Mouse (Mus musculus): ENCODE data around the gene Gpr137b. TPM values are rescaled to one million over a fixed set of nuclear protein-coding genes. Genes with fewer than 3 reads are reported as not detected.
"Not testable (repeated sequence)": the region's sequence is repeated elsewhere in the genome, so short reads cannot be mapped to it uniquely, and the experiment has no call there.

Gpr137b gene
- polyA plus RNA-seq, 1 experiment from 2014 or later = 3.6 TPM

GRCm38 (mm10) chr13:13352113-13352512, 41.7 kb downstream of the Gpr137b start:
- H3K9me3 ChIP-seq (ENCODE audit: low read length); H3K9ac ChIP-seq (replicated peaks); H3K27me3 ChIP-seq (ENCODE audit: insufficient read depth, low read length); ATAC-seq; H3K4me1 ChIP-seq (ENCODE audit: insufficient read depth); H3K4me2 ChIP-seq (ENCODE audit: low read depth, low read length); H3K4me3 ChIP-seq (ENCODE audit: low read depth, low read length); H3K27ac ChIP-seq (ENCODE audit: low read depth); DNase-seq; H3K36me3 ChIP-seq (replicated peaks; ENCODE audit: insufficient read depth, low read length): not testable (repeated sequence)
- WGBS (ENCODE audit: insufficient replicate concordance) = 58% methylated on average over 4 of the region's 4 CpGs

- WGBS (ENCODE audit: insufficient replicate concordance) = 80% methylated on average over 7 of the region's 7 CpGs
- not testable (repeated sequence) for H3K27me3 ChIP-seq (ENCODE audit: insufficient read depth, low read length); H3K4me1 ChIP-seq (ENCODE audit: insufficient read depth); H3K9me3 ChIP-seq (ENCODE audit: low read length); H3K27ac ChIP-seq (ENCODE audit: low read depth); H3K4me2 ChIP-seq (ENCODE audit: low read depth, low read length); H3K9ac ChIP-seq (replicated peaks); DNase-seq; H3K36me3 ChIP-seq (replicated peaks; ENCODE audit: insufficient read depth, low read length); ATAC-seq; H3K4me3 ChIP-seq (ENCODE audit: low read depth, low read length)
Measured at GRCm38 (mm10) chr13:13350681-13351080, 43.1 kb downstream of the Gpr137b start.

- WGBS (ENCODE audit: insufficient replicate concordance) = 52% methylated on average over 4 of the region's 4 CpGs
- Histone ChIP-seq H3K4me2 (ENCODE audit: low read depth, low read length) (no peak overlapping the region), H3K27ac (ENCODE audit: low read depth) (no peak overlapping the region), H3K4me1 (ENCODE audit: insufficient read depth) (no peaks in the 10 kb centered on the region), H3K27me3 (ENCODE audit: insufficient read depth, low read length) (no peaks in the 10 kb centered on the region), H3K4me3 (ENCODE audit: low read depth, low read length) (no peak overlapping the region), H3K9ac (replicated peaks) (no peak overlapping the region), H3K36me3 (replicated peaks; ENCODE audit: insufficient read depth, low read length) (no peaks in the 10 kb centered on the region), H3K9me3 (ENCODE audit: low read length) (no peaks in the 10 kb centered on the region)
- TF ChIP-seq EP300 (IDR thresholded peaks at IDR 0.05; ENCODE audit: low read depth) = no peak
- TF ChIP-seq CTCF (IDR thresholded peaks at IDR 0.05; ENCODE audit: low read depth) = peak; percentile 56
- peak; percentile 61 for DNase-seq
- ATAC-seq = no peak
Measured at GRCm38 (mm10) chr13:13349288-13349687, 44.5 kb downstream of the Gpr137b start.

- H3K36me3 ChIP-seq (replicated peaks; ENCODE audit: insufficient read depth, low read length); H3K4me1 ChIP-seq (ENCODE audit: insufficient read depth); H3K4me3 ChIP-seq (ENCODE audit: low read depth, low read length); H3K4me2 ChIP-seq (ENCODE audit: low read depth, low read length); H3K9me3 ChIP-seq (ENCODE audit: low read length); H3K9ac ChIP-seq (replicated peaks); DNase-seq; H3K27me3 ChIP-seq (ENCODE audit: insufficient read depth, low read length); H3K27ac ChIP-seq (ENCODE audit: low read depth); ATAC-seq: not testable (repeated sequence)
- WGBS (ENCODE audit: insufficient replicate concordance) = 30% methylated on average over 12 of the region's 12 CpGs
Measured at GRCm38 (mm10) chr13:13347634-13348412, 46.0 kb downstream of the Gpr137b start.

- not testable (repeated sequence) for H3K9me3 ChIP-seq (ENCODE audit: low read length); ATAC-seq
- 77% methylated on average over 6 of the region's 8 CpGs for WGBS (ENCODE audit: insufficient replicate concordance)
Measured at GRCm38 (mm10) chr13:13337361-13337760, 56.5 kb downstream of the Gpr137b start.

GRCm38 (mm10) chr13:13328876-13329275, 64.9 kb downstream of the Gpr137b start:
- Histone ChIP-seq H3K27me3 (ENCODE audit: insufficient read depth, low read length) (no peaks in the 10 kb centered on the region), H3K4me3 (ENCODE audit: low read depth, low read length) (no peak overlapping the region), H3K4me1 (ENCODE audit: insufficient read depth) (no peaks in the 10 kb centered on the region), H3K36me3 (replicated peaks; ENCODE audit: insufficient read depth, low read length) (no peaks in the 10 kb centered on the region), H3K9ac (replicated peaks) (no peak overlapping the region), H3K4me2 (ENCODE audit: low read depth, low read length) (no peak overlapping the region), H3K27ac (ENCODE audit: low read depth) (no peak overlapping the region), H3K9me3 (ENCODE audit: low read length) (no peaks in the 10 kb centered on the region)
- peak; percentile 78 for TF ChIP-seq CTCF (IDR thresholded peaks at IDR 0.05; ENCODE audit: low read depth)
- no peak for TF ChIP-seq EP300 (IDR thresholded peaks at IDR 0.05; ENCODE audit: low read depth)
- 1% methylated on average over 2 of the region's 2 CpGs for WGBS (ENCODE audit: insufficient replicate concordance)
- ATAC-seq = no peak
- peak; percentile 67 for DNase-seq

More at GRCm38 (mm10) chr13:13337361-13337760, 56.5 kb downstream of the Gpr137b start:
- H3K27me3 ChIP-seq (ENCODE audit: insufficient read depth, low read length); DNase-seq; H3K4me3 ChIP-seq (ENCODE audit: low read depth, low read length); H3K27ac ChIP-seq (ENCODE audit: low read depth); H3K4me1 ChIP-seq (ENCODE audit: insufficient read depth); H3K4me2 ChIP-seq (ENCODE audit: low read depth, low read length); H3K36me3 ChIP-seq (replicated peaks; ENCODE audit: insufficient read depth, low read length); H3K9ac ChIP-seq (replicated peaks): not testable (repeated sequence)

Other genes with a start within 250 kb of the Gpr137b start
- not detected in 2 replicates for gene Prl2c5, start 211.3 kb downstream of the Gpr137b start, polyA plus RNA-seq (2015; fragmentation: Nextera tagmentation; extraction: Ambion mirVana)
- 14.8 and 17.9 TPM in 2 replicates for gene Nid1, start 43.5 kb upstream of the Gpr137b start, polyA plus RNA-seq (2015; fragmentation: Nextera tagmentation; extraction: Ambion mirVana)
- 3.1 and 5.6 TPM in 2 replicates for gene Lyst, start 196.4 kb upstream of the Gpr137b start, polyA plus RNA-seq (2015; fragmentation: Nextera tagmentation; extraction: Ambion mirVana)

All from liver, postnatal 0 days (tissue).